Mouse (Mus musculus) ES-E14 (cell line): ENCODE data around the gene Aqp2. TPM values are rescaled to one million over a fixed set of nuclear protein-coding genes. Genes with fewer than 3 reads are reported as not detected.

ENCODE experiments used
- DNase-seq: peaks from one replicate; pipeline ENCODE4 v3.0.0-alpha.2; 2013; ENCODE audit warnings: low read depth, low spot score
- H3K27ac ChIP-seq: 2 replicates; pipeline ENCODE4 v1.5.1; 2012; ENCODE audit warnings: low read depth, mild to moderate bottlenecking, low read length, moderate library complexity, mixed read lengths; ENCODE audit not compliant: poor library complexity, insufficient read depth, severe bottlenecking
- H3K36me3 ChIP-seq: 2 replicates; pipeline ENCODE4 v1.6.1; 2012; ENCODE audit warnings: mild to moderate bottlenecking, low read length, moderate library complexity, mixed read lengths; ENCODE audit not compliant: control insufficient read depth, poor library complexity, insufficient read depth, severe bottlenecking
- H3K4me1 ChIP-seq, 2 experiments: fragments of 150-350 bp in 1 of 2; sonication (generic) in 1 of 2; 2 replicates each; pipeline ENCODE4 v1.6.1; 2012; ENCODE audit warnings: low read length in 2 of 2, mild to moderate bottlenecking in 1 of 2, mixed read lengths in 1 of 2; ENCODE audit not compliant: control insufficient read depth in 2 of 2, insufficient read depth in 2 of 2, poor library complexity in 1 of 2
- H3K4me3 ChIP-seq, 2 experiments: fragments of 150-350 bp in 1 of 2; sonication (generic) in 1 of 2; 2 replicates each; pipeline ENCODE4 v1.5.1; 2012; ENCODE audit warnings: low read length in 2 of 2, low read depth in 1 of 2, mild to moderate bottlenecking in 1 of 2, mixed read lengths in 1 of 2; ENCODE audit not compliant: insufficient read depth in 1 of 2, poor library complexity in 1 of 2, severe bottlenecking in 1 of 2
- H3K9ac ChIP-seq: 2 replicates; pipeline ENCODE4 v1.6.1; 2012; ENCODE audit warnings: low read depth, mild to moderate bottlenecking, low read length, mixed read lengths; ENCODE audit not compliant: poor library complexity, insufficient read depth, severe bottlenecking
- H3K9me3 ChIP-seq: fragments of 150-350 bp; sonication (generic); 2 replicates; pipeline ENCODE4 v1.6.1; 2012; ENCODE audit warnings: low read depth, mild to moderate bottlenecking, low read length; ENCODE audit not compliant: control insufficient read depth, insufficient read depth
- CHD2 ChIP-seq: IDR thresholded peaks from 2 replicates; pipeline ENCODE4 v1.6.1; 2014; ENCODE audit warnings: mild to moderate bottlenecking, low read depth, low read length, inconsistent platforms
- HCFC1 ChIP-seq: IDR thresholded peaks from 2 replicates; pipeline ENCODE4 v1.6.1; 2012; ENCODE audit warnings: low read length, inconsistent platforms, borderline replicate concordance; ENCODE audit not compliant: insufficient read depth
- MAFK ChIP-seq: IDR thresholded peaks from 2 replicates; pipeline ENCODE4 v1.6.1; 2014; ENCODE audit warnings: mild to moderate bottlenecking, low read depth, low read length, inconsistent platforms; ENCODE audit not compliant: insufficient read depth
- ZC3H11A ChIP-seq: IDR thresholded peaks from 2 replicates; pipeline ENCODE4 v1.6.1; 2012; ENCODE audit warnings: low read depth, mild to moderate bottlenecking, inconsistent platforms, low read length, borderline replicate concordance
- ZNF384 ChIP-seq: IDR thresholded peaks from 2 replicates; pipeline ENCODE4 v1.6.1; 2012; ENCODE audit warnings: low read depth, low read length, inconsistent platforms
- in situ Hi-C, 2 experiments: fragments of 600-800 bp; cut with MboI; formaldehyde crosslinking; loops; one replicate each; pipeline ENCODE4 v1.15.1; 2025; ENCODE audit warnings: low sequenced_read_pairs in 2 of 2, inconsistent platforms in 1 of 2; ENCODE audit not compliant: unreplicated experiment in 2 of 2
- total RNA-seq: library from RNA; depleted of rRNA; stranded (reverse); fragments of 300-350 nt; gene quantifications from 2 replicates; pipeline ENCODE4 v1.2.3, GENCODE M21; 2012

Aqp2 gene
- total RNA-seq, 1 experiment = not detected

GRCm38 (mm10) chr15:99614273-99614672 lies 35.4 kb downstream of the Aqp2 start:
- no peaks in the 10 kb centered on the region for H3K36me3 ChIP-seq
- in situ Hi-C loops = no loop called here
- TF ChIP-seq CHD2 (no peak), ZNF384 (no peak)
- DNase-seq = no peak
- no peaks in the 10 kb centered on the region for H3K4me1 ChIP-seq
- no peaks in the 10 kb centered on the region for H3K9me3 ChIP-seq
- no peak overlapping the region for H3K9ac ChIP-seq
- no peak overlapping the region for H3K4me3 ChIP-seq
- no peak overlapping the region for H3K27ac ChIP-seq

GRCm38 (mm10) chr15:99614753-99615152 lies 35.9 kb downstream of the Aqp2 start:
- in situ Hi-C loops = no loop called here
- H3K27ac ChIP-seq = no peak overlapping the region
- H3K4me1 ChIP-seq = 0 out of 4 replicates have a peak, but pooled peaks cover 0 to 1% of the 10 kb centered on the region in 2 experiments
- no peaks in the 10 kb centered on the region; the same call in 1 of the 2 replicates for H3K36me3 ChIP-seq
- H3K4me3 ChIP-seq = no peak overlapping the region
- no peak for DNase-seq
- TF ChIP-seq HCFC1 (no peak), ZNF384 (no peak), CHD2 (no peak), MAFK (no peak), ZC3H11A (no peak)
- H3K9me3 ChIP-seq = no peaks in the 10 kb centered on the region
- no peak overlapping the region for H3K9ac ChIP-seq

- Histone ChIP-seq H3K36me3 (peaks cover 3% of the 10 kb centered on the region; the same call in 1 of the 2 replicates), H3K9me3 (no peaks in the 10 kb centered on the region), H3K4me3 (no peak overlapping the region), H3K27ac (no peak overlapping the region), H3K4me1 (0 out of 4 replicates have a peak, but pooled peaks cover 0 to 2% of the 10 kb centered on the region in 2 experiments), H3K9ac (no peak overlapping the region)
- in situ Hi-C loops = no loop called here
- TF ChIP-seq ZNF384 (no peak), CHD2 (no peak), ZC3H11A (no peak), HCFC1 (no peak), MAFK (no peak)
- DNase-seq = no peak
These were observed 36.4 kb downstream of the Aqp2 start for GRCm38 (mm10) chr15:99615246-99615645.

GRCm38 (mm10) chr15:99618595-99618994 lies 39.7 kb downstream of the Aqp2 start:
- Histone ChIP-seq H3K9ac (no peak overlapping the region), H3K4me1 (0 out of 4 replicates have a peak, but pooled peaks cover 0 to 2% of the 10 kb centered on the region in 2 experiments), H3K4me3 (no peak overlapping the region), H3K36me3 (peaks cover 19% of the 10 kb centered on the region), H3K27ac (no peak overlapping the region), H3K9me3 (no peaks in the 10 kb centered on the region)
- TF ChIP-seq MAFK = no peak
- in situ Hi-C loops = no loop called here
- DNase-seq = no peak

GRCm38 (mm10) chr15:99619821-99620220 lies 41.0 kb downstream of the Aqp2 start:
- Histone ChIP-seq H3K9me3 (no peaks in the 10 kb centered on the region), H3K27ac (no peak overlapping the region), H3K4me1 (0 out of 4 replicates have a peak, but pooled peaks cover 0 to 2% of the 10 kb centered on the region in 2 experiments), H3K36me3 (peaks cover 26% of the 10 kb centered on the region), H3K4me3 (no peak overlapping the region), H3K9ac (no peak overlapping the region)
- in situ Hi-C loops = no loop called here
- DNase-seq = no peak
- TF ChIP-seq ZNF384 (no peak), MAFK (no peak), ZC3H11A (no peak), CHD2 (no peak), HCFC1 (no peak)
